Mouse (Mus musculus) liver, embryonic 13.5 days (tissue): ENCODE data around the gene Trip6. TPM values are rescaled to one million over a fixed set of nuclear protein-coding genes. Genes with fewer than 3 reads are reported as not detected.

Experiments used
- ATAC-seq: fragments of 200-750 bp; cut with Nextera tagmentation; 2 replicates; pipeline ENCODE4 v1.8.0; 2017; ENCODE audit warnings: low read depth, mild to moderate bottlenecking, moderate number of reproducible peaks, moderate library complexity
- DNase-seq: peaks from one replicate; pipeline ENCODE4 v3.0.0; 2022
- H3K27ac ChIP-seq: fragments of 300-500 bp; sonication (generic); 2 replicates; pipeline ENCODE4 v1.5.1; 2015; ENCODE audit warnings: moderate library complexity, mild to moderate bottlenecking, inconsistent platforms
- H3K27me3 ChIP-seq: fragments of 300-500 bp; sonication (generic); 2 replicates; pipeline ENCODE4 v1.6.1; 2015; ENCODE audit warnings: mild to moderate bottlenecking, inconsistent platforms
- H3K36me3 ChIP-seq: fragments of 300-500 bp; sonication (generic); 2 replicates; pipeline ENCODE4 v1.6.1; 2015; ENCODE audit warnings: mild to moderate bottlenecking, inconsistent platforms
- H3K4me1 ChIP-seq: fragments of 300-500 bp; sonication (generic); replicated peaks from 2 replicates; pipeline ENCODE4 v1.6.1; 2015; ENCODE audit warnings: inconsistent platforms
- H3K4me2 ChIP-seq: fragments of 300-500 bp; sonication (generic); 2 replicates; pipeline ENCODE4 v1.6.1; 2015; ENCODE audit warnings: inconsistent platforms, mild to moderate bottlenecking, moderate library complexity
- H3K4me3 ChIP-seq: fragments of 300-500 bp; sonication (generic); replicated peaks from 2 replicates; pipeline ENCODE4 v1.5.1; 2015; ENCODE audit warnings: mild to moderate bottlenecking, inconsistent platforms
- H3K9ac ChIP-seq: fragments of 300-500 bp; sonication (generic); 2 replicates; pipeline ENCODE4 v1.6.1; 2015; ENCODE audit warnings: mild to moderate bottlenecking, inconsistent platforms
- H3K9me3 ChIP-seq: fragments of 300-500 bp; sonication (generic); replicated peaks from 2 replicates; pipeline ENCODE4 v1.6.1; 2016; ENCODE audit warnings: inconsistent platforms
- WGBS: fragments of 180-500 bp; shearing (Covaris S2); methylation state at CpG from one replicate; pipeline ENCODE4 v1.1.7; 2015; ENCODE audit not compliant: insufficient replicate concordance; 5-methylcytosine and 5-hydroxymethylcytosine counted together
- polyA plus RNA-seq: library from polyadenylated mRNA; unstranded; fragments of >200 nt; fragmentation: Nextera tagmentation; extraction: Ambion mirVana; gene quantifications from 2 replicates; pipeline ENCODE4 v1.2.1, GENCODE M21; 2015

Trip6 gene
- 10.1 and 10.6 TPM in 2 replicates for polyA plus RNA-seq

- H3K27ac ChIP-seq = peak within 1 kb of the TSS; percentile 62
- peak within 1 kb of the TSS; percentile 76 for H3K9ac ChIP-seq
- peaks cover 20% of the 10 kb centered on the region for H3K36me3 ChIP-seq
- no peaks in the 10 kb centered on the region for H3K27me3 ChIP-seq
- H3K4me1 ChIP-seq = peaks cover 63% of the 10 kb centered on the region
- peak within 1 kb of the TSS; percentile 63 for H3K4me3 ChIP-seq
- DNase-seq = peak; percentile 66
- peak; percentile 66 for ATAC-seq
- H3K4me2 ChIP-seq = peak within 1 kb of the TSS; percentile 82
- H3K9me3 ChIP-seq = no peaks in the 10 kb centered on the region
- WGBS = 33% methylated on average over 30 of the region's 30 CpGs
Observed at GRCm38 (mm10) chr5:137314193-137315083, at the start of gene Trip6. Gene Trip6, minus strand, starts transcription at chr5:137314404.

DNA sequence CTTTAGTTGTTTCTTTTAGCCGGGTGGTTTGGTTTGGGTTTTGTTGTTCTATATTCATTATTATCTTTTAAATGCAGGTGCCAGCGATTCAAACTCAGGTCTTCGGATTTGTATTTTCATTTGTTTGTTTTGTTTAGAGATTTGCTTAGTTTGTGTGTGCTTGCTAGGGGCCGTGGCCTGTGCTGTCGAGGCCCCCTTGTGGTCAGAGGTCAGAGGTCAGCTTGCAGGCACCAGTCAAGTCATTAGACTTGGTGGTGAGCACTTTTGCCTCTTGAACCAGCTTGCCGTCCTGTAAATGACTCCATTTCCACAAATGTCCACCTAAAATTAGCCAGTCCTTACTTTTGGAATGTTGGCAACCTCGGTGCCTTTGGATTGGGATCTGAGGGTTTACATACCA, 44.2 kb upstream of the Trip6 start:
- no peak overlapping the region for H3K27ac ChIP-seq
- no peak overlapping the region for H3K9ac ChIP-seq
- 28% methylated on average over 7 of the region's 7 CpGs for WGBS
- no peak overlapping the region for H3K4me2 ChIP-seq
- no peak overlapping the region for H3K4me3 ChIP-seq
- no peaks in the 10 kb centered on the region for H3K27me3 ChIP-seq
- no peaks in the 10 kb centered on the region for H3K9me3 ChIP-seq
- ATAC-seq = no peak
- H3K36me3 ChIP-seq = peaks cover 61% of the 10 kb centered on the region
- DNase-seq = no peak
- H3K4me1 ChIP-seq = no peaks in the 10 kb centered on the region

DNA sequence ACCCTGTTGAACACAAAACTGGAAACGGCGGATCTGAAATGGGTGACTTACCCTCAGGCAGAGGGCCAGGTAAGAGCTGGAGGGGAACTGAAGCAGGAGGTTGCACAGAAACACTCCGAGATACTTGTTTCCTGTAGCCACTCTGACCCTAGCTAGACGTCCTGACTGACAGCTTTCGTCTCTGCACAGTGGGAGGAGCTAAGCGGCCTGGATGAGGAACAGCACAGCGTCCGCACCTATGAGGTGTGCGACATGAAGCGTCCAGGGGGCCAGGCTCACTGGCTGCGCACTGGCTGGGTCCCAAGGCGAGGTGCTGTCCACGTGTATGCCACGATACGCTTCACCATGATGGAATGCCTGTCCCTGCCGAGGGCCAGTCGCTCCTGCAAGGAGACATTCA, 39.9 kb upstream of the Trip6 start:
- Histone ChIP-seq H3K36me3 (peaks cover 30% of the 10 kb centered on the region), H3K9me3 (no peaks in the 10 kb centered on the region)

GRCm38 (mm10) chr5:137352011-137352975, 38.1 kb upstream of the Trip6 start:
- peaks cover 5% of the 10 kb centered on the region; the same call in 1 of the 2 replicates for H3K4me1 ChIP-seq
- peak overlapping the region; percentile 62 for H3K4me3 ChIP-seq
- H3K27me3 ChIP-seq = peaks cover 53% of the 10 kb centered on the region
- ATAC-seq (no peak), DNase-seq (no peak)
- no peaks in the 10 kb centered on the region for H3K9me3 ChIP-seq
- H3K9ac ChIP-seq = peak overlapping the region; percentile 73
- 28% methylated on average over 16 of the region's 16 CpGs for WGBS
- H3K4me2 ChIP-seq = peak overlapping the region; percentile 55
- H3K36me3 ChIP-seq = peaks cover 23% of the 10 kb centered on the region
- H3K27ac ChIP-seq = no peak overlapping the region

More for the DNA sequence above, 39.9 kb upstream of the Trip6 start:
- Histone ChIP-seq H3K27ac (no peak overlapping the region), H3K4me1 (peaks cover 5% of the 10 kb centered on the region; the same call in 1 of the 2 replicates), H3K9ac (no peak overlapping the region), H3K4me2 (no peak overlapping the region), H3K27me3 (peaks cover 36% of the 10 kb centered on the region), H3K4me3 (no peak overlapping the region)
- DNase-seq (no peak), ATAC-seq (no peak)
- 62% methylated on average over 17 of the region's 17 CpGs for whole genome bisulfite sequencing

GRCm38 (mm10) chr5:137351394-137351793, 37.2 kb upstream of the Trip6 start:
- H3K4me2 ChIP-seq = peak overlapping the region; percentile 55
- H3K27me3 ChIP-seq = peaks cover 58% of the 10 kb centered on the region
- ATAC-seq = no peak
- DNase-seq = no peak
- peaks cover 18% of the 10 kb centered on the region for H3K36me3 ChIP-seq
- H3K4me1 ChIP-seq = peaks cover 7% of the 10 kb centered on the region; the same call in 1 of the 2 replicates
- peak overlapping the region; percentile 73 for H3K9ac ChIP-seq
- H3K4me3 ChIP-seq = peak overlapping the region; percentile 62
- H3K27ac ChIP-seq = no peak overlapping the region
- H3K9me3 ChIP-seq = no peaks in the 10 kb centered on the region
- WGBS = 32% methylated on average over 4 of the region's 4 CpGs

DNA sequence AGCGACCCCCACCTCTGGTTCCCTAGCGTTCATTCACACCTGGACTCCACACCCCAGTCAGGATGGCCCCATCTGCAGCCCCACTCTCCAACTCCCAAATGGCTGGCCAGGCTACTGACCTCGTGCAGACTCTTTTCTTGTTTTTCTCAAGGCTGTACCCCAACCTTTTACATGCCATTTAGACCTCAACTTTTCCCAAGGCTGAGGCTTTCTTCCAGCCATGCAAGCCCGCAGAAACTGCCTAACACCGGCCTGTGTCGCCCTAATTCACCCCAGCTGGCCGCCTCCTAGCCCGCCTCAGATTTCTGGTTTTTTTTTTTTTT, 36.8 kb upstream of the Trip6 start:
- H3K4me3 ChIP-seq = peak overlapping the region; percentile 62
- H3K9me3 ChIP-seq = no peaks in the 10 kb centered on the region
- DNase-seq (no peak), ATAC-seq (no peak)
- peaks cover 15% of the 10 kb centered on the region; the same call in 1 of the 2 replicates for H3K36me3 ChIP-seq
- H3K27me3 ChIP-seq = peaks cover 58% of the 10 kb centered on the region
- H3K27ac ChIP-seq = no peak overlapping the region
- peaks cover 7% of the 10 kb centered on the region; the same call in 1 of the 2 replicates for H3K4me1 ChIP-seq
- 24% methylated on average over 8 of the region's 8 CpGs for WGBS
- H3K9ac ChIP-seq = peak overlapping the region; percentile 73
- H3K4me2 ChIP-seq = peak overlapping the region; percentile 55

DNA sequence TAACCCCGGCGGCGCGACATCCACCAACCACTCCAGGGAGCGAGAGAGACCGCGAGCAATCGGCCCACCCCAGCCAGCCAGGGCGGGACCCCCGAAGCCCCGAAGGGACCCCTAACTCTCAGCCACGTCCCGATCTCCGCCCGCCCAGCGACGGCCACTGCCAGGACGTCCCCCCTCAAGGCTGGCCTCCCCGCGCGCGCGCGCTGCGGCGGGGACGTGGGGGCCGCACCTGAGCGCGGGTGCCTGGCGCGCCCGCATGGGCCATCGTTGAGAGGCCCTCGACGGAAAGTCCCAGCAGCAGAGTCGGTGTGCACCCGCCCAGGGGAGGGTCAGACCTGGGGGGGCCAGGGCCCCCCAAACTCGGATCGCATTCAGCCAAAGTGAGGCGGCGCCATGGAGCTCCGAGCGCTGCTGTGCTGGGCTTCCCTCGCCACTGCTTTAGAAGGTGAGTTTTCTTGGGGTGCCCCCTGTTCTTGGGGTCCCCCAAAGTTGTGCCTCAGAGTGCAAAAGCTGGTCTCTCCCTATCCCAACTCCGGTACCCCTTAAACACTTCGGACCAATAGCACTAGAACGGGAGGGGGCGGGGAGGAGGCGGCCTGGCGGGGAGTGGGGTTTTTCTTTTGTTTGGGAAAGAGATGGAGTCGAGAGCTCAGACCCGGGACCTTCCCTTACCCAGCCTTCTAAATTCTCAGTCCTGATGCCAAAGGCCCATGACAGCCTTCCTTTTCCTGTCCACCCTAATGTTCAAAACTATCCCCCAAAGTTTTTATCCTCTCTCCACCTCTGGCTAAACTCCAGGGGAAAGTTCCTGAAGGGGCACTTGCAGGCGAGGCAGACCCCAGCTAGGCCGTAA, 36.2 kb upstream of the Trip6 start:
- DNase-seq (no peak), ATAC-seq (peak; percentile 15)
- Histone ChIP-seq H3K27me3 (peaks cover 58% of the 10 kb centered on the region), H3K4me3 (peak overlapping the region; percentile 62), H3K4me1 (peaks cover 7% of the 10 kb centered on the region; the same call in 1 of the 2 replicates), H3K9me3 (no peaks in the 10 kb centered on the region), H3K4me2 (peak overlapping the region; percentile 55), H3K27ac (peak overlapping the region; percentile 67), H3K9ac (peak overlapping the region; percentile 73), H3K36me3 (peaks cover 10% of the 10 kb centered on the region; the same call in 1 of the 2 replicates)
- WGBS = 2% methylated on average over 55 of the region's 55 CpGs

- peak; percentile 77 for ATAC-seq
- WGBS = under 1% methylated on average over 32 of the region's 32 CpGs
- H3K36me3 ChIP-seq = peaks cover 7% of the 10 kb centered on the region; the same call in 1 of the 2 replicates
- H3K4me3 ChIP-seq = peak within 1 kb of the TSS; percentile 62
- peak within 1 kb of the TSS; percentile 73 for H3K9ac ChIP-seq
- peaks cover 9% of the 10 kb centered on the region; the same call in 1 of the 2 replicates for H3K4me1 ChIP-seq
- DNase-seq = peak; percentile 31
- H3K27me3 ChIP-seq = peaks cover 62% of the 10 kb centered on the region
- no peaks in the 10 kb centered on the region for H3K9me3 ChIP-seq
- H3K27ac ChIP-seq = peak within 1 kb of the TSS; percentile 68
- H3K4me2 ChIP-seq = peak within 1 kb of the TSS; percentile 55
Observed at GRCm38 (mm10) chr5:137349384-137350204, 35.4 kb upstream of the Trip6 start, which contains the start of gene Ephb4. Gene Ephb4, plus strand, starts transcription at chr5:137350109.

DNA sequence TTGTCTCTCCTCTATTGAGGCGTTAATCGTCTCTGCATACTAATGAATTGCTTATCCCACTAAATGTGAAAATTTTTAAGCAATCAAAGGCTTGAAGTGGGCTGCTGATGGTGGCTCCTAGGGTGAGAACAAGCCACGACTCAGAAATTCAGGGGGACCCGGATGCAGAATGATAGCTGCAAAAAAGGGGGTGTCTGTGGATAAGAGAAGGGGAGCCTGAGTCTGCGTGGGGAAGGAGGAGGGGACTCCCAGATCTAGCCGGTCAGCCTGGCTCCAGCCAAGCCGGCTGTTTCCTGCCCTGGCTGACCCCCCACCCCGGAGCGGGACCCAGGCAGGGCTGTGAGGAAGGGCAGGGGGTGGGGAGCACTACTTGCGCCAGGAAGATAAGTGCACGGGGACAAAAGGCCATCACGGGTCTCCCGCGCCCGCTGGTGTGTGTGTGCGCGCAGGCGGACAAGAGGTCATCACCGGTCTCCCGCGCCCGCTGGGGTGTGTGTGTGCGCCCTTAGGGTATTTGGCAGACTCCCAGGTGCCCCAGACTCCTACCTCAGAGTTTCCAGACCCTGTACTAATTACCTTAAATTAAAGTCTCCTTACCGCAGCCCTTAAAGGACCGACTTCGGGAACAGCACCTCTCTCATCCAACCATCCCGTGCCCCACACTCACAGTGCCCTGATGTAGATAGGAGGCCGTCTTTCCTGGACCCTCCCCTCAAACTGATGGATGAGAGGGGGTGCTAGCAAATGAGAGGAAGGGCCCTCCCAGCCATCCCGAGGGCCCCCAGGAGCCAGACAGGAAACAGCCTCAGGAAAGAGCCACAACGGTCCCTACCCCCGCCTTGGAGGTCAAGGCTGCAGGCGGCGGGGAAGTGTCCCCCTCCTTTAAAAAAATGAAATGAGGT, 34.5 kb upstream of the Trip6 start:
- no peaks in the 10 kb centered on the region for H3K36me3 ChIP-seq
- H3K4me3 ChIP-seq = peak overlapping the region; percentile 62
- 1% methylated on average over 33 of the region's 33 CpGs for WGBS
- peak overlapping the region; percentile 45; the same call in 1 of the 2 replicates for H3K9ac ChIP-seq
- peaks cover 10% of the 10 kb centered on the region; the same call in 1 of the 2 replicates for H3K4me1 ChIP-seq
- ATAC-seq (peak; percentile 49), DNase-seq (no peak)
- H3K27ac ChIP-seq = peak overlapping the region; percentile 68
- peaks cover 62% of the 10 kb centered on the region for H3K27me3 ChIP-seq
- peak overlapping the region; percentile 55 for H3K4me2 ChIP-seq
- no peaks in the 10 kb centered on the region for H3K9me3 ChIP-seq
